10 mouse cellular contexts compared by ENCODE assay signal in the genomic region with DNA sequence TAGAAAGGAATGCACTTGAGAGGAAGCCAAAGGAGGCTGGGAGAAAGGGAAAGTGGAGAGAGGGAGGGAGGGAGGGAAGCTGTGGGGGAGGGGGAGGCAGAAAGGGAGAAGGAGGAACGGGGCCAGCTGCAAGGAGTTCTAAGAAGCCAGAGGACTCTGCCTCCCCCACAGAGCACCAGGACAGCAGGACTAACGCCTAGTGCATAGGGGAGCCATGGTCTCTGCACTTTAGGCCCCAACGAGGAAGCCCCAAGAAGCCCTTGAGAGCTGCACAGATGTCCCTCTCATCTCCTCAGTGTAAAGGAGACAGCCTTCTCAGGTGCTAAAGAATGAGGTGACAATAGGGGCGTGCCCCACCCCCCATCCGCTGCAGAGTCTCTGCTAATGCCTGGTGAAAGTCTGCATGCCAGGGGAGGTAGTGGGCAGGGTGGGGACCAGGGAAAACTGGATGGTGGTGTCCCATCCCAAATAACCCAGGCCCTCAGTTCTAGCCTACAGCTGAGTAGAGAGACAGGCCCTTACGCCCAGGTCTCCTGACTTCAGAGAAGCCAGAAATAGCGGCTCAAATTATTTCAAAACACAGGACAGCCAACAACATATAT. TPM values are rescaled to one million over a fixed set of nuclear protein-coding genes. Genes with fewer than 3 reads are reported as not detected.
DNase-seq lines count a peak whose midpoint lies in the region; ATAC-seq and TF ChIP-seq lines count a peak whose summit lies in the region.
"Had no signal": no experiment of that assay in that cellular context is flagged by ENCODE, and none has a peak within 500 bp of the region (broad histone marks: within the 10 kb centered on the region; RNA-seq: fewer than 3 reads in every experiment).

No protein-coding gene starts in this region.

- 20% methylated on average over 7 of the region's 7 CpGs for WGBS in kidney, embryonic 14.5 days
- 35% methylated on average over 7 of the region's 7 CpGs for WGBS in embryonic facial prominence, embryonic 10.5 days
- WGBS in heart, postnatal 0 days = 25% methylated on average over 7 of the region's 7 CpGs

- H3K4me1 ChIP-seq in kidney, embryonic 14.5 days (ENCODE audit: control insufficient read depth, insufficient read depth, low read length) = peaks cover 24% of the 10 kb centered on the region
- peaks cover 50% of the 10 kb centered on the region for H3K4me1 ChIP-seq in embryonic facial prominence, embryonic 10.5 days
- H3K4me1 ChIP-seq in heart, postnatal 0 days (ENCODE audit: control insufficient read depth, insufficient read depth) = peaks cover 22% of the 10 kb centered on the region; the same call in 1 of the 2 replicates
- H3K4me1 ChIP-seq: hindbrain, embryonic 15.5 days had no signal

- no peak for DNase-seq in kidney, adult 11 months
- peak; percentile 43 for DNase-seq in embryonic facial prominence, embryonic 10.5 days (ENCODE audit: low spot score)
- DNase-seq in heart, postnatal 0 days (ENCODE audit: low spot score) = no peak
- DNase-seq in lung, postnatal 10 days = peak; percentile 77
- DNase-seq in spleen, adult 12 weeks (ENCODE audit: low spot score) = no peak
- DNase-seq in urinary bladder, adult 2 months (ENCODE audit: low spot score) = no peak
- DNase-seq in T-cell, adult 2 months (ENCODE audit: low spot score) = no peak

- peak; percentile 63; the same call in 1 of the 2 replicates for ATAC-seq in kidney, embryonic 14.5 days (ENCODE audit: low FRiP score, low TSS enrichment)
- no peak for ATAC-seq in heart, postnatal 0 days (ENCODE audit: insufficient read depth, low read depth)

- no peak overlapping the region for H3K4me2 ChIP-seq in kidney, embryonic 14.5 days (replicated peaks; ENCODE audit: low read depth, low read length)
- 0 out of 2 replicates have a peak overlapping the region, but pooled peaks have one; percentile 21 for H3K4me2 ChIP-seq in heart, postnatal 0 days (ENCODE audit: low read depth, low read length)
- H3K4me2 ChIP-seq: hindbrain, embryonic 15.5 days; midbrain, embryonic 12.5 days had no signal

- H3K36me3 ChIP-seq in kidney, embryonic 14.5 days (ENCODE audit: control insufficient read depth, insufficient read depth, low read length) = no peaks in the 10 kb centered on the region
- H3K36me3 ChIP-seq in embryonic facial prominence, embryonic 10.5 days (replicated peaks) = no peaks in the 10 kb centered on the region
- H3K36me3 ChIP-seq in heart, postnatal 0 days (replicated peaks; ENCODE audit: control insufficient read depth, insufficient read depth, low read length) = no peaks in the 10 kb centered on the region
- H3K36me3 ChIP-seq: hindbrain, embryonic 15.5 days; midbrain, embryonic 12.5 days had no signal

- H3K9me3 ChIP-seq in kidney, embryonic 14.5 days (ENCODE audit: control insufficient read depth, low read length) = no peaks in the 10 kb centered on the region
- no peaks in the 10 kb centered on the region for H3K9me3 ChIP-seq in embryonic facial prominence, embryonic 10.5 days
- no peaks in the 10 kb centered on the region for H3K9me3 ChIP-seq in heart, postnatal 0 days (replicated peaks; ENCODE audit: control insufficient read depth, low read length)
- H3K9me3 ChIP-seq: hindbrain, embryonic 15.5 days; midbrain, embryonic 12.5 days had no signal

- no peak overlapping the region for H3K4me3 ChIP-seq in kidney, embryonic 14.5 days (ENCODE audit: low read length)
- H3K4me3 ChIP-seq in embryonic facial prominence, embryonic 10.5 days = 0 out of 2 replicates have a peak overlapping the region, but pooled peaks have one; percentile 5
- H3K4me3 ChIP-seq in heart, postnatal 0 days (ENCODE audit: low read depth, low read length) = no peak overlapping the region
- H3K4me3 ChIP-seq: hindbrain, embryonic 15.5 days; midbrain, embryonic 12.5 days had no signal

- no peak overlapping the region for H3K9ac ChIP-seq in kidney, embryonic 14.5 days (ENCODE audit: low read depth, low read length)
- no peak overlapping the region; the same call in 1 of the 2 replicates for H3K9ac ChIP-seq in heart, postnatal 0 days (replicated peaks; ENCODE audit: low read depth, low read length)
- H3K9ac ChIP-seq: hindbrain, embryonic 15.5 days; midbrain, embryonic 12.5 days had no signal

- H3K27me3 ChIP-seq in kidney, embryonic 14.5 days (ENCODE audit: control insufficient read depth, insufficient read depth, low read length) = no peaks in the 10 kb centered on the region
- H3K27me3 ChIP-seq in embryonic facial prominence, embryonic 10.5 days (replicated peaks; ENCODE audit: low read depth, poor library complexity, severe bottlenecking) = no peaks in the 10 kb centered on the region
- no peaks in the 10 kb centered on the region for H3K27me3 ChIP-seq in heart, postnatal 0 days (ENCODE audit: control insufficient read depth, insufficient read depth, low read length)
- H3K27me3 ChIP-seq: hindbrain, embryonic 15.5 days; midbrain, embryonic 12.5 days had no signal

- H3K27ac ChIP-seq in kidney, embryonic 14.5 days (ENCODE audit: low read depth, low read length) = peak overlapping the region; percentile 33; the same call in 1 of the 2 replicates
- peak overlapping the region; percentile 72 for H3K27ac ChIP-seq in embryonic facial prominence, embryonic 10.5 days (replicated peaks)
- H3K27ac ChIP-seq in heart, postnatal 0 days (ENCODE audit: low read depth) = peak overlapping the region; percentile 3; the same call in 1 of the 2 replicates
- H3K27ac ChIP-seq: hindbrain, embryonic 15.5 days; midbrain, embryonic 12.5 days had no signal

- TF ChIP-seq EP300 in heart, postnatal 0 days (IDR thresholded peaks at IDR 0.05; ENCODE audit: low read depth) = no peak

- no peak for TF ChIP-seq CTCF in heart, postnatal 0 days (IDR thresholded peaks at IDR 0.05; ENCODE audit: low read depth)

RNA-seq across cellular contexts. Expression of a gene that starts 10.4 kb away (rescaled TPM):
- polyA plus RNA-seq in kidney, embryonic 14.5 days (2014; fragmentation: Nextera tagmentation; extraction: Ambion mirVana) = 15.5 and 18.0 TPM in 2 replicates
- polyA plus RNA-seq in embryonic facial prominence, embryonic 10.5 days (2016; fragmentation: Nextera tagmentation; extraction: Ambion mirVana) = 13.7 and 14.6 TPM in 2 replicates
- total RNA-seq in heart, postnatal 0 days (2014; rRNA removed; ENCODE audit: low replicate concordance) = 38.6 and 60.0 TPM in 2 replicates
- polyA plus RNA-seq in heart, postnatal 0 days (2015; fragmentation: Nextera tagmentation; extraction: Ambion mirVana) = 20.8 and 22.6 TPM in 2 replicates
- 98.4 and 106 TPM in 2 replicates for polyA plus RNA-seq in urinary bladder, adult 2 months (2012; rRNA removed)

Comparison
In these comparisons a context has a peak if more than half of its experiments do, and no peak if none do; other contexts are left out.
1. H3K27ac ChIP-seq: peak in every context shown above with its lines; median percentile 72 in embryonic facial prominence, embryonic 10.5 days; 33 in kidney, embryonic 14.5 days; 3 in heart, postnatal 0 days.
2. DNase-seq: peak in embryonic facial prominence, embryonic 10.5 days (single experiment) and lung, postnatal 10 days (single experiment); none in kidney, adult 11 months (single experiment), heart, postnatal 0 days (single experiment), spleen, adult 12 weeks (single experiment), urinary bladder, adult 2 months (single experiment) and T-cell, adult 2 months (single experiment).